Mouse (Mus musculus) spleen, adult 2 months (tissue): ENCODE measurements around the gene 1600002K03Rik. TPM values are rescaled to one million over a fixed set of nuclear protein-coding genes. Genes with fewer than 3 reads are reported as not detected.

ENCODE experiments used
- DNase-seq, 2 experiments: peaks; one replicate each; pipeline versions ENCODE4 v3.0.0 to v3.0.0-alpha.2; 2012 to 2021; ENCODE audit warnings: low spot score in 2 of 2, low read depth in 1 of 2
- H3K27ac ChIP-seq: fragments of 200-500 bp; 2 replicates; pipeline ENCODE4 v1.5.1; 2012; ENCODE audit warnings: low read length, inconsistent platforms; ENCODE audit not compliant: insufficient read depth
- H3K27me3 ChIP-seq: fragments of 200-500 bp; 2 replicates; pipeline ENCODE4 v1.6.1; 2012; ENCODE audit warnings: mild to moderate bottlenecking, moderate library complexity, low read length, inconsistent platforms; ENCODE audit not compliant: control insufficient read depth, insufficient read depth
- H3K36me3 ChIP-seq: fragments of 200-500 bp; 2 replicates; pipeline ENCODE4 v1.6.1; 2012; ENCODE audit warnings: mild to moderate bottlenecking, low read length, inconsistent platforms; ENCODE audit not compliant: control insufficient read depth, insufficient read depth
- H3K4me1 ChIP-seq: fragments of 200-500 bp; 2 replicates; pipeline ENCODE4 v1.6.1; 2011; ENCODE audit warnings: inconsistent platforms; ENCODE audit not compliant: control insufficient read depth, insufficient read depth, insufficient read length
- H3K4me3 ChIP-seq: fragments of 200-500 bp; 2 replicates; pipeline ENCODE4 v1.5.1; 2011; ENCODE audit warnings: mild to moderate bottlenecking, inconsistent platforms; ENCODE audit not compliant: insufficient read depth, insufficient read length; ENCODE audit errors: extremely low read depth
- CTCF ChIP-seq: fragments of 200-500 bp; IDR thresholded peaks from 2 replicates; pipeline ENCODE4 v1.5.1; 2011; ENCODE audit warnings: mild to moderate bottlenecking, inconsistent platforms; ENCODE audit not compliant: insufficient read depth, insufficient read length, insufficient replicate concordance; ENCODE audit errors: extremely low read depth
- POLR2A ChIP-seq: fragments of 200-500 bp; IDR thresholded peaks from 2 replicates; pipeline ENCODE4 v1.6.1; 2011; ENCODE audit warnings: low read depth, low read length, inconsistent platforms
- WGBS: fragments of 180-500 bp; shearing (Covaris S2); methylation state at CpG from one replicate; pipeline ENCODE4 v1.1.7; 2018; 5-methylcytosine and 5-hydroxymethylcytosine counted together
- polyA plus RNA-seq: library from polyadenylated mRNA; depleted of rRNA; stranded (reverse); fragments of >200 nt; gene quantifications from 2 replicates; pipeline ENCODE4 v1.2.3, GENCODE M21; 2012; rRNA removed

Gene 1600002K03Rik
- polyA plus RNA-seq = 10.8 TPM in 2 replicates

- Histone ChIP-seq H3K4me3 (peak within 1 kb of the TSS; percentile 90), H3K4me1 (peaks cover 13% of the 10 kb centered on the region), H3K27me3 (no peaks in the 10 kb centered on the region), H3K27ac (peak within 1 kb of the TSS; percentile 99), H3K36me3 (peaks cover 25% of the 10 kb centered on the region)
- DNase-seq = peak; percentile 86 to 96
- WGBS = 11% methylated on average over 35 of the region's 35 CpGs
- TF ChIP-seq POLR2A = peak; percentile 66
- TF ChIP-seq CTCF = no peak
These were observed at the start of gene 1600002K03Rik for GRCm38 (mm10) chr10:80172527-80173292. Gene 1600002K03Rik, plus strand, starts transcription at chr10:80172944.

DNA sequence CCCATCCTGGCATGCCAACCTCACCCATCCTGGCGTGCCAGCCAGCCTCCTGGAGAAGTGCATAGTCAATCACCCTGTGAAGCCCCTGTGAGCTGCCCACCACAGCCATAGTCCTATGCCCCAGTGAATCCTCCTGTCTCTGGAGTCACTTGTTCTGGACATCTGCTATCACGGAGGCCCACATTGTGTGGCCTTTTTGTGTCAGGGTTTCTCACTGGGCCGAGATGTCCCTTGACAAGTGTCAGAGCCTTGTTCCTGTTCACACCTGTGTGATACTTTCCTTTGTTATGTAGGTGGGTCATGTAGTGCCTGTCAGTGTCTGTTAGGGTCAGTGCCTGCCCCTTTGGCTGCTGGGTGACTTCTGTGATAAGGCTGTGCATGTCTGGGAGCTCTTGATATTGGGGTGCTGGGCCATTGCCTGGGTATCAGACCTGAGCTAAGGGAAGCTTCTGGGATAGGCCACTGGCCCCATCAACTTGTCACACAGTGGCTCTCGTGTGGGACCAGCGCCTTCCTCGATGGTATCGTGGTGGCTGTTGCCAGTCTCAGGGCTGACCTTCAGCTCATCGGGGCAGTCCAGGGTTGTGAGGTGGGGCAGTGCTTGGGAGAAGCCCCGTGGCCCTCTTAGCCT, 48.7 kb upstream of the 1600002K03Rik start:
- H3K36me3 ChIP-seq = peaks cover 37% of the 10 kb centered on the region
- 83% methylated on average over 9 of the region's 9 CpGs for WGBS
- peak overlapping the region; percentile 42; the same call in 1 of the 2 replicates for H3K27ac ChIP-seq
- DNase-seq = no peak
- TF ChIP-seq POLR2A = no peak
- TF ChIP-seq CTCF = no peak
- no peak overlapping the region for H3K4me3 ChIP-seq
- H3K27me3 ChIP-seq = no peaks in the 10 kb centered on the region
- no peaks in the 10 kb centered on the region for H3K4me1 ChIP-seq

DNA sequence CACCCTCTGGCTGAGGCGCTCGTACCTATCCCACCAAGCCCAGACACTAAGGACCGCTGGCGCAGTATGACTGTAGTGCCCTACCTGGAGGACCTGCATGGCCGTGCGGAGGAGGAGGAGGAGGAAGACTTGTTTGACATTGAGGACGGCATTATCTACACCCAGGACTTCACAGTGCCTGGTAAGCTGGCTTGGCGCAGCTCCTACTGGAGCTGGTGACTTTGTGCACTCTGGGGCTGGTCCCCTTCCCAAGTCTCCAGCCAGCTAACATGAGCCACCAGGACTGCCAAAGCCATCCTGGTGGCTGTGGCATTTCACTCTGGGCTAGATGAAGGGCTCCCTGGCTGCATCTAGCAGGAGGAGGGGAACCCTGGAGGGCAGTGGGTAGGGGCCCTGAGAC, 44.8 kb upstream of the 1600002K03Rik start:
- peaks cover 56% of the 10 kb centered on the region for H3K36me3 ChIP-seq

DNA sequence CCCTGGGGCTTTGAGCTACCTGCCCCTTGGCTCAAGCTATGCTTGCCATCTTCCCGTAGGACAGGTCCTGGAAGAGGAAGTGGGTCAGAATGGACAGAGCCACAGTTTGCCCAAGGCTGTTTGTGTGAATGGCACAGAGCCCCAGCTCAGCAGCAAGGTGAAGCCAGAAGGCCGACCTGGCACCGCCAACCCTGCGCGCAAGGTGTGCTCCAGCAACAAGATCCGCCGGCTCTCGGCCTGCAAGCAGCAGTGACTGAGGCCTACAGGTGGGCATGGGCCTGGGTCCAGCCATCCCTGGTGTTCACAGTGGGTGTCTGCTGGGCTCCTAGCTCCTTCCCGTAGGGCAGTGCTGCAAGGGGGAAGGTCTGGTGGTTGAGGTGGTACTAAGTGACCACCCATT, 42.9 kb upstream of the 1600002K03Rik start:
- peaks cover 6% of the 10 kb centered on the region; the same call in 1 of the 2 replicates for H3K4me1 ChIP-seq
- no peaks in the 10 kb centered on the region for H3K27me3 ChIP-seq
- H3K36me3 ChIP-seq = peaks cover 49% of the 10 kb centered on the region
- no peak overlapping the region for H3K27ac ChIP-seq
- no peak overlapping the region for H3K4me3 ChIP-seq
- TF ChIP-seq POLR2A = no peak
- no peak for TF ChIP-seq CTCF
- no peak for DNase-seq
- WGBS = 97% methylated on average over 9 of the region's 9 CpGs

More for the DNA sequence above, 44.8 kb upstream of the 1600002K03Rik start:
- Histone ChIP-seq H3K27ac (no peak overlapping the region), H3K4me1 (no peaks in the 10 kb centered on the region), H3K4me3 (no peak overlapping the region), H3K27me3 (no peaks in the 10 kb centered on the region)
- DNase-seq = no peak
- TF ChIP-seq CTCF = no peak
- TF ChIP-seq POLR2A = no peak
- WGBS = 94% methylated on average over 8 of the region's 8 CpGs

DNA sequence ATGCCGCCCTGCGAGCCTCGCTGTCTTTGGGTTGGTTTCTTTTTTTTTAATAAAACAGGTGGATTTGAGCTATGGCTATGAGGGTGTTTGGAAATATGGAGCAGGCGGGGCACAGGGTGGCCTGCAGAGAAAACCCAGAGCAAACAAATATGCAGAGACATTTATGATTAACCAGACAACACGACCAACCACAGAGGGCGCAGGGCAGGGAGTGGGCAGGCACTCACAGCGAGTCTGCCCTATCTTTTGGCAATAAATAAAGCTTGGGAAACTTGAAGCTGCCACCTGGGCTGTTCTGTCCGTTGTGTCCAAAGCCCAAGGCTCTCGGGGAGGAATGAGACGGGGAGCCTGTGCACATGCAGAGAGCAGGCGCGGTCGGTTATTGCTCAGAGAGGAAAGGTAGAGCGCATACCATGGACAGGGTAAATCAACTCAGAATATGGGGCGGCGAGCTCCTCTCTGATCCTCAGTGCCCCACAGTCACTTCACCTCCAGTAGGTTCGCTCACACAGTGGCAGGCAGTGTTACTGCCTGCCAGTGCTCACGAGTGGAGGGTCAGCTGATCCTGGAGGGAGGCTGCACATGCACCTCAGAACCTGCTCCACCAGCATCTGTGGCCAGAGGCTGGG, 42.2 kb upstream of the 1600002K03Rik start:
- DNase-seq = no peak

GRCm38 (mm10) chr10:80131316-80131951, 41.3 kb upstream of the 1600002K03Rik start:
- 80% methylated on average over 55 of the region's 55 CpGs for WGBS
- no peak overlapping the region for H3K4me3 ChIP-seq
- H3K27ac ChIP-seq = no peak overlapping the region
- no peak for DNase-seq
- peaks cover 6% of the 10 kb centered on the region; the same call in 1 of the 2 replicates for H3K4me1 ChIP-seq
- TF ChIP-seq CTCF (no peak), POLR2A (no peak)
- peaks cover 38% of the 10 kb centered on the region for H3K36me3 ChIP-seq
- no peaks in the 10 kb centered on the region for H3K27me3 ChIP-seq

More for the DNA sequence above, 42.2 kb upstream of the 1600002K03Rik start:
- Histone ChIP-seq H3K27me3 (no peaks in the 10 kb centered on the region), H3K27ac (no peak overlapping the region), H3K4me1 (peaks cover 6% of the 10 kb centered on the region; the same call in 1 of the 2 replicates), H3K4me3 (no peak overlapping the region), H3K36me3 (peaks cover 47% of the 10 kb centered on the region)
- WGBS = 96% methylated on average over 18 of the region's 18 CpGs
- TF ChIP-seq CTCF = no peak
- TF ChIP-seq POLR2A = no peak
